Mouse (Mus musculus) C2C12 (cell line): ENCODE measurements around the gene Syn3.

Experiments
- CTCF ChIP-seq: IDR thresholded peaks from one replicate; pipeline ENCODE4 v1.5.1; 2011; ENCODE audit not compliant: control insufficient read depth, insufficient read depth, insufficient read length
- FOSL1 ChIP-seq: IDR thresholded peaks from one replicate; pipeline ENCODE4 v1.8.0; 2011; ENCODE audit warnings: mild to moderate bottlenecking, low read length; ENCODE audit not compliant: poor library complexity, insufficient read depth, severe bottlenecking
- MAX ChIP-seq: IDR thresholded peaks from one replicate; pipeline ENCODE4 v1.6.1; 2011; ENCODE audit warnings: mild to moderate bottlenecking, control low read depth
- MYOD1 ChIP-seq: IDR thresholded peaks from one replicate; pipeline ENCODE4 v1.6.1; 2011; ENCODE audit warnings: low read depth; ENCODE audit not compliant: control insufficient read depth, insufficient read length
- MYOG ChIP-seq: IDR thresholded peaks from one replicate; pipeline ENCODE4 v1.6.1; 2011; ENCODE audit not compliant: control insufficient read depth, insufficient read length; ENCODE audit errors: extremely low read depth
- USF1 ChIP-seq: IDR thresholded peaks from one replicate; pipeline ENCODE4 v1.6.1; 2011; ENCODE audit warnings: low read depth, mild to moderate bottlenecking, control low read depth, moderate library complexity

DNA sequence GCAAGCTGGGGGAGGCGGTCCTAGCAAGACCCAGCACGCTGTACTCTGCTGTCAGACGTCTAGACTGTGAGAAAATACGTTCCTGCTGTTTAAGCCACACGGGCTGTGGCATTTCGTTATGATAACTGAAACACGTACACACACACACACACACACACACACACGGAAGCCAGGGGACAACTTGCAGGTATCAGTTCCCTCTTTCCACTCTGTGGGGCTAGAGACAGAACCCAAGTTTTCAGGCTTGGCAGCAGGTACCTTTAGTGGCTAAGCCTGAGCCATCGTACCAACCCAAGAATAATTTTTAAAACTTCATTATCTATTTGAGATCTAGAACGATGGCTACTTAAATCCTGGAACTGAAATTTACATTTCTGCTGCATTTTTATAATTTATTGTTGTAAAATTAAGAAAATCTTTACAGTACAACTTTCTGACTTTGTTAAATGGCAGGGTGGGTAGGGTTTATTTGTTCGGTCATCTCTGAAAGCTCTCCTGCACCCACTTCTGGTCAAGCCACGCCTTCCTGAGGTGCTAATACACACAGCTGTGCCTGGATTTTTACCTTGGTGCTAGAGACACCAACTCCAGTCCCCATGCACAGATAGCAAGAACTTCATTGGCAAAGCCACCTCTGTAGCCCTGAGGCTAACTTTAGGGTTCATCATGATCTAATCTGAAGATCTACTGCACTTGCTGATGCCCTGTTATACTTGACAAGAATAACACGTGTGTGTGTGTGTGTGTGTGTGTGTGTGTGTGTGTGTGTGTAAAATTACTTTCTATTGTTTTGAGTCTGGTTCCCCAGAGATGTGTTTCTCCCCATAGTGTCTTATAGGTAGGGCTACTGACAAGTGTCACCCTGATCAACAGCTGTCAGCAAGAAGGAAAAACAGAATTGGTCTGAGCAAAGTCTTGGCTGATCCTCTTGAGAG is 29.8 kb downstream of the Syn3 start:
- TF ChIP-seq MYOD1 (no peak), CTCF (no peak), MAX (no peak), USF1 (no peak), MYOG (no peak), FOSL1 (no peak)
